Comparison of ENCODE assay signal across 16 mouse cellular contexts in the genomic region with DNA sequence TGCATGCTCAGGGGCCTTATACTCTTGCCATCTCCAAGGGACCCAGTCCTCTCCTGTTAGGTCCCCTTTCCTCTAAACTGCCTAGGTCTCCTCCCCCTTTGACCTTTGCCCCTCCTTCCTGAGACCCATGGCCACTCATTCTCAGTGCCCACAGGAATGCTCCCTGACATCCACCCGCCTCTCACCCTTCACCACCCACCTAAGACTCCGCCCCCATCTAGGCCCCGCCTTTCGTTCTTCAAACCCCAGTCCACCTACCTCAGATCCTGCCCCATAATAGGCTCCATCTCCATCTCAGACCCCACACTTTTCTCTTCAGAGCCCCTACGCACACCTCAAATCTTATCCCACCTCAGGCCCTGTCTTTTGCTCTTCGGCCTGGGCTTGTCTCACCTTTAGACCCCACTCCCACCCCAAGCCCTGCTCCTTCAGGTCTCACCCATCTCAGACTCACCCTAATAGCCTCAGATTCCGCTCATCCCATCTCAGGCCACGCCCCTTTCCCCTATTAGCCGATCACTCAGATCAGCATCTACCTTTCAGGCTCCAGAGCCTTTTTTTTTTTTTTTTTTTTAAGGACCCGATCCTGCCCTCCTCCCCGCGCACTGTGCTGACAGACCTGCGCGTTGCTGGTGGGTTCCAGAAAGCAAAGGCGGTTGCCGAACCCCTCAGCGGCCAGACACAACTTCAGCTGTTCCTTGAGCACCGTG. TPM values are rescaled to one million over a fixed set of nuclear protein-coding genes. Genes with fewer than 3 reads are reported as not detected.
DNase-seq lines count a peak whose midpoint lies in the region; ATAC-seq lines count a peak whose summit lies in the region.
"Had no signal": no experiment of that assay in that cellular context is flagged by ENCODE, and none has a peak within 500 bp of the region (broad histone marks: within the 10 kb centered on the region; RNA-seq: fewer than 3 reads in every experiment).

No protein-coding gene starts in this region.

- no peak for DNase-seq in heart, postnatal 14 days
- DNase-seq in liver = no peak
- DNase-seq in embryo, embryonic 10 days (ENCODE audit: low spot score) = peak; percentile 49
- no peak for DNase-seq in cerebellum, adult 9-11 months
- DNase-seq: cerebellum, adult 9-10 months; midbrain, embryonic 14.5 days; right cerebral cortex, postnatal 14 days; thymus, postnatal 25 days had no signal

- no peak overlapping the region for H3K9ac ChIP-seq in heart, embryonic 12.5 days
- H3K9ac ChIP-seq in liver, embryonic 12.5 days = no peak overlapping the region
- H3K9ac ChIP-seq in neural tube, embryonic 15.5 days (replicated peaks) = no peak overlapping the region
- H3K9ac ChIP-seq: forebrain, embryonic 15.5 days; lung, embryonic 15.5 days had no signal

- ATAC-seq in heart, embryonic 12.5 days (ENCODE audit: insufficient number of reproducible peaks, low FRiP score) = peak; percentile 24; the same call in 1 of the 2 replicates
- 0 out of 2 replicates have a peak, but pooled peaks have one; percentile 36 for ATAC-seq in liver, embryonic 12.5 days
- ATAC-seq in neural tube, embryonic 15.5 days (ENCODE audit: low FRiP score) = no peak
- ATAC-seq: forebrain, embryonic 15.5 days had no signal

- H3K4me1 ChIP-seq in heart, embryonic 12.5 days (replicated peaks) = no peaks in the 10 kb centered on the region
- no peaks in the 10 kb centered on the region for H3K4me1 ChIP-seq in liver, embryonic 12.5 days
- no peaks in the 10 kb centered on the region for H3K4me1 ChIP-seq in neural tube, embryonic 15.5 days
- H3K4me1 ChIP-seq: forebrain, embryonic 15.5 days; lung, embryonic 15.5 days had no signal

- no peak overlapping the region for H3K4me3 ChIP-seq in heart, embryonic 12.5 days
- H3K4me3 ChIP-seq in liver, embryonic 12.5 days = no peak overlapping the region
- no peak overlapping the region for H3K4me3 ChIP-seq in neural tube, embryonic 15.5 days (replicated peaks)
- H3K4me3 ChIP-seq: embryonic facial prominence, embryonic 10.5 days; forebrain, embryonic 15.5 days; lung, embryonic 15.5 days had no signal

- WGBS in heart, embryonic 12.5 days = 9% methylated on average over 18 of the region's 18 CpGs
- 22% methylated on average over 18 of the region's 18 CpGs for whole genome bisulfite sequencing in liver, embryonic 12.5 days (ENCODE audit: insufficient replicate concordance)
- WGBS in neural tube, embryonic 15.5 days = 17% methylated on average over 18 of the region's 18 CpGs

- no peaks in the 10 kb centered on the region for H3K9me3 ChIP-seq in heart, embryonic 12.5 days (replicated peaks)
- no peaks in the 10 kb centered on the region for H3K9me3 ChIP-seq in liver, embryonic 12.5 days (replicated peaks)
- H3K9me3 ChIP-seq in neural tube, embryonic 15.5 days (replicated peaks) = no peaks in the 10 kb centered on the region
- H3K9me3 ChIP-seq: embryonic facial prominence, embryonic 10.5 days; forebrain, embryonic 15.5 days; lung, embryonic 15.5 days had no signal

- no peak overlapping the region for H3K4me2 ChIP-seq in heart, embryonic 12.5 days
- no peak overlapping the region for H3K4me2 ChIP-seq in liver, embryonic 12.5 days
- H3K4me2 ChIP-seq in neural tube, embryonic 15.5 days = peak overlapping the region; percentile 11; the same call in 1 of the 2 replicates
- H3K4me2 ChIP-seq: forebrain, embryonic 15.5 days; liver, embryonic 11.5 days; lung, embryonic 15.5 days had no signal

- no peak overlapping the region for H3K27ac ChIP-seq in heart, embryonic 12.5 days (ENCODE audit: poor library complexity, severe bottlenecking)
- no peak overlapping the region for H3K27ac ChIP-seq in liver, embryonic 12.5 days
- H3K27ac ChIP-seq in neural tube, embryonic 15.5 days (replicated peaks) = no peak overlapping the region
- H3K27ac ChIP-seq: embryonic facial prominence, embryonic 10.5 days; forebrain, embryonic 15.5 days; lung, embryonic 15.5 days; stomach, postnatal 0 days had no signal

- intact Hi-C loops in heart, postnatal 14 days (cut with DNase I) = no loop called here

- H3K27me3 ChIP-seq in heart, embryonic 12.5 days (replicated peaks) = peaks cover 28% of the 10 kb centered on the region
- H3K27me3 ChIP-seq in liver, embryonic 12.5 days (replicated peaks) = 0 out of 2 replicates have a peak, but pooled peaks cover 8% of the 10 kb centered on the region
- no peaks in the 10 kb centered on the region for H3K27me3 ChIP-seq in neural tube, embryonic 15.5 days (replicated peaks)
- H3K27me3 ChIP-seq: forebrain, embryonic 15.5 days; lung, embryonic 15.5 days had no signal

- H3K36me3 ChIP-seq in heart, embryonic 12.5 days = no peaks in the 10 kb centered on the region
- H3K36me3 ChIP-seq in liver, embryonic 12.5 days = no peaks in the 10 kb centered on the region
- no peaks in the 10 kb centered on the region for H3K36me3 ChIP-seq in neural tube, embryonic 15.5 days
- H3K36me3 ChIP-seq: embryonic facial prominence, embryonic 10.5 days; forebrain, embryonic 15.5 days; lung, embryonic 15.5 days had no signal

RNA-seq across cellular contexts. Expression of a gene that starts 6.7 kb away (rescaled TPM):
- polyA plus RNA-seq in heart, embryonic 12.5 days (2016; fragmentation: Nextera tagmentation; extraction: Ambion mirVana) = 0.14 and 0.24 TPM in 2 replicates
- total RNA-seq in heart, postnatal 14 days (2021) = under 1 TPM; 0.05 TPM
- 0.33 and 0.38 TPM in 2 replicates for polyA plus RNA-seq in liver, embryonic 12.5 days (2016; fragmentation: Nextera tagmentation; extraction: Ambion mirVana)
- polyA plus RNA-seq in neural tube, embryonic 15.5 days (2015; fragmentation: Nextera tagmentation; extraction: Ambion mirVana) = 8.7 and 13.4 TPM in 2 replicates

RNA-seq across cellular contexts. Expression of a gene that starts 16.4 kb away (rescaled TPM):
- 0.71 and 0.95 TPM in 2 replicates for polyA plus RNA-seq in heart, embryonic 12.5 days (2016; fragmentation: Nextera tagmentation; extraction: Ambion mirVana)
- total RNA-seq in heart, postnatal 14 days (2021) = 1 to 10 TPM; 1.0 to 2.0 TPM
- 0.38 and 0.79 TPM in 2 replicates for polyA plus RNA-seq in liver, embryonic 12.5 days (2016; fragmentation: Nextera tagmentation; extraction: Ambion mirVana)
- polyA plus RNA-seq in neural tube, embryonic 15.5 days (2015; fragmentation: Nextera tagmentation; extraction: Ambion mirVana) = 0.79 and 0.80 TPM in 2 replicates

RNA-seq across cellular contexts. Expression of a gene that starts 37.7 kb away (rescaled TPM):
- 13.5 TPM in 2 replicates for polyA plus RNA-seq in heart, embryonic 12.5 days (2016; fragmentation: Nextera tagmentation; extraction: Ambion mirVana)
- 10 to 100 TPM; 11.9 to 13.7 TPM for total RNA-seq in heart, postnatal 14 days (2021)
- 12.4 and 12.5 TPM in 2 replicates for polyA plus RNA-seq in liver, embryonic 12.5 days (2016; fragmentation: Nextera tagmentation; extraction: Ambion mirVana)
- polyA plus RNA-seq in neural tube, embryonic 15.5 days (2015; fragmentation: Nextera tagmentation; extraction: Ambion mirVana) = 51.2 and 53.1 TPM in 2 replicates

RNA-seq across cellular contexts. Expression of a gene that starts 51.7 kb away (rescaled TPM):
- 0.21 and 0.41 TPM in 2 replicates for polyA plus RNA-seq in heart, embryonic 12.5 days (2016; fragmentation: Nextera tagmentation; extraction: Ambion mirVana)
- 1 to 10 TPM; 1.0 to 1.3 TPM for total RNA-seq in heart, postnatal 14 days (2021)
- polyA plus RNA-seq in liver, embryonic 12.5 days (2016; fragmentation: Nextera tagmentation; extraction: Ambion mirVana) = 0.07 and 0.26 TPM in 2 replicates
- 0.46 and 1.0 TPM in 2 replicates for polyA plus RNA-seq in neural tube, embryonic 15.5 days (2015; fragmentation: Nextera tagmentation; extraction: Ambion mirVana)

RNA-seq across cellular contexts. Expression of a gene that starts 51.9 kb away (rescaled TPM):
- polyA plus RNA-seq in heart, embryonic 12.5 days (2016; fragmentation: Nextera tagmentation; extraction: Ambion mirVana) = 1.6 and 2.1 TPM in 2 replicates
- 1 to 10 TPM in 1 of 2 experiments, under 1 TPM in 1; 0.95 to 1.5 TPM for total RNA-seq in heart, postnatal 14 days (2021)
- 0.72 TPM in 2 replicates for polyA plus RNA-seq in liver, embryonic 12.5 days (2016; fragmentation: Nextera tagmentation; extraction: Ambion mirVana)
- polyA plus RNA-seq in neural tube, embryonic 15.5 days (2015; fragmentation: Nextera tagmentation; extraction: Ambion mirVana) = 10.5 and 11.7 TPM in 2 replicates
